Mouse (Mus musculus): ENCODE results near the gene Crtc1. TPM values are rescaled to one million over a fixed set of nuclear protein-coding genes. Genes with fewer than 3 reads are reported as not detected.

Crtc1 gene
- total and polyA plus RNA-seq, 3 experiments, result 3.3 to 18.0 TPM; not detected in 1

DNA sequence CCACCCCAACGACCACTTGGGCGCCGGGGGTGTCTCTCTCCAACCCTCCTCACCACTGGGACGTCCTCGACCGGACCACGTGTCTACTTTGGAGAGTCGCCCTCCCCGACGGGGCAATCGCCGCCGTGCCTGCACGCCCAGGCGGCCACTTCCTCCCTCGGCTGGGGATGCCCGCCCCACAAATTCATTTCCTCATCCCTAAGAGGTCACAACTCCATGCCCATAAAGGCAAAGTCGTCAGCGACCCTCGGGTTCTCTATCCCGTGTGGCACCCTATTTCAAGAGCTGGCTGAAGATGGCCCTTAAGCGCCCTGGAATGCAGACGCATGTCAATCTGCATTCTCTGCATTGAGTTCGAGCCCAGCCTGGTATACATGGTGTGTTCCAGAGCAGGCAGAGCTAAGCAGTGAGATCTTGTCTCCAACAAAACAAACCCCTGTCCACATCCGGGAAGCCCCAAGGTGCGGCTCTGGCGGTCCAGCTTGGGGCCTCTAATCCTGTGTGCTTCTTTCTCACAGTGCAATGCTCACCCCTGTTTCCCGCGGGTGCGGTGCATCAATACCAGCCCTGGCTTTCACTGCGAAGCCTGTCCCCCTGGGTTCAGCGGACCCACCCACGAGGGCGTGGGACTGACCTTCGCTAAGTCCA, 64.0 kb downstream of the Crtc1 start:
- H3K4me1 ChIP-seq (ENCODE audit: control insufficient read depth in 1 of 2, insufficient read depth in 2 of 2, low read length in 2 of 2), result peaks cover 0 to 8% of the 10 kb centered on the region in 2 experiments; a peak in 2 of 4 replicates
- no peaks in the 10 kb centered on the region for H3K79me2 ChIP-seq (ENCODE audit: control insufficient read depth, insufficient read depth, low read length, poor library complexity)
- TF ChIP-seq JUND (IDR thresholded peaks at IDR 0.05; ENCODE audit: low read depth, low read length) (no peak), POLR2AphosphoS2 (IDR thresholded peaks at IDR 0.05; ENCODE audit: low read length) (no peak)
- no peaks in the 10 kb centered on the region for H3K27me3 ChIP-seq (ENCODE audit: control insufficient read depth in 1 of 2, insufficient read depth in 2 of 2, low read length in 2 of 2)
- no peak for DNase-seq (ENCODE audit: low read depth, low spot score)
- H3K9ac ChIP-seq (ENCODE audit: control insufficient read depth, low read depth, low read length, poor library complexity, severe bottlenecking), result no peak overlapping the region
- H3K27ac ChIP-seq (ENCODE audit: control insufficient read depth, low read depth, low read length), result no peak overlapping the region
- no peaks in the 10 kb centered on the region for H3K9me3 ChIP-seq (replicated peaks; ENCODE audit: insufficient read depth, low read length)
- no peaks in the 10 kb centered on the region for H3K36me3 ChIP-seq (ENCODE audit: control insufficient read depth in 1 of 2, insufficient read depth in 2 of 2, low read length in 2 of 2)
- H3K4me3 ChIP-seq (ENCODE audit: control insufficient read depth in 1 of 2, insufficient read depth in 1 of 2, low read depth in 2 of 2, low read length in 2 of 2), result no peak overlapping the region

DNA sequence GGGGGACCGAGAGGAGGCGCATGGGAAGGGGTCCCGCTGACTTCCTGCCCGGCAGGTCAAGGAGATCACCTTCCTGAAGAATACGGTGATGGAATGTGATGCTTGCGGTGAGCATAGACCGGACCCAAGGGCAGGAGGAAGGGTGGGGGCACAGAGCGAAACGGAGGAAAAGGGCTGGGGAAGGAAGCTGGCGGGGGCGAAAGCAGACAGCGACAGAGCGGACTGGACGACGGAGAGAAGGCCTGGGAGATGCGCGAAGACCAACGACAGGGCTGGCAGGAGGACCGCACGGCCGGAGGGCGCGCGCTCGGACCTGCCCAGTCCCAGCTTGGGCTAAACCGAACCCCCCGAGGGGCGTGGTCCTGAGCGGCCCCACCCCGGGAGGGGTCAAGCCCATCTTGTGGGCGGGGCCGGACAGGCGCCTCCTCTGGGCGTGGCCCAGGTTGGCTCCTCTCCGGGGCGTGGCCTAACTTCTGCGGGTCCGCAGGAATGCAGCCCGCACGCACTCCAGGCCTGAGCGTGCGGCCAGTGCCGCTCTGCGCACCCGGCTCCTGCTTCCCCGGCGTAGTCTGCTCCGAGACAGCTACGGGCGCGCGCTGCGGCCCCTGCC, 65.0 kb downstream of the Crtc1 start:
- Histone ChIP-seq H3K9ac (ENCODE audit: control insufficient read depth, low read depth, low read length, poor library complexity, severe bottlenecking) (peak overlapping the region; percentile 56), H3K27ac (ENCODE audit: control insufficient read depth, low read depth, low read length) (no peak overlapping the region), H3K4me3 (ENCODE audit: control insufficient read depth in 1 of 2, insufficient read depth in 1 of 2, low read depth in 2 of 2, low read length in 2 of 2) (peak overlapping the region; percentile 73 to 83), H3K36me3 (ENCODE audit: control insufficient read depth in 1 of 2, insufficient read depth in 2 of 2, low read length in 2 of 2) (no peaks in the 10 kb centered on the region), H3K27me3 (ENCODE audit: control insufficient read depth in 1 of 2, insufficient read depth in 2 of 2, low read length in 2 of 2) (no peaks in the 10 kb centered on the region), H3K4me1 (ENCODE audit: control insufficient read depth in 1 of 2, insufficient read depth in 2 of 2, low read length in 2 of 2) (peaks cover 0 to 8% of the 10 kb centered on the region in 2 experiments; a peak in 2 of 4 replicates), H3K9me3 (replicated peaks; ENCODE audit: insufficient read depth, low read length) (no peaks in the 10 kb centered on the region), H3K79me2 (ENCODE audit: control insufficient read depth, insufficient read depth, low read length, poor library complexity) (no peaks in the 10 kb centered on the region)
- TF ChIP-seq MXI1 (IDR thresholded peaks at IDR 0.05; ENCODE audit: low read depth, low read length) (0 out of 2 replicates have a peak, but pooled peaks have one; percentile 19), POLR2A (IDR thresholded peaks at IDR 0.05; ENCODE audit: control insufficient read depth in 1 of 2, insufficient read depth in 1 of 2, low read depth in 1 of 2, low read length in 2 of 2, poor library complexity in 1 of 2) (peak in 1 of 2 experiments; percentile 33; a peak in 1 of 4 replicates), TCF12 (IDR thresholded peaks at IDR 0.05; ENCODE audit: low read depth, low read length) (no peak)
- DNase-seq (ENCODE audit: low read depth, low spot score), result peak; percentile 82

DNA sequence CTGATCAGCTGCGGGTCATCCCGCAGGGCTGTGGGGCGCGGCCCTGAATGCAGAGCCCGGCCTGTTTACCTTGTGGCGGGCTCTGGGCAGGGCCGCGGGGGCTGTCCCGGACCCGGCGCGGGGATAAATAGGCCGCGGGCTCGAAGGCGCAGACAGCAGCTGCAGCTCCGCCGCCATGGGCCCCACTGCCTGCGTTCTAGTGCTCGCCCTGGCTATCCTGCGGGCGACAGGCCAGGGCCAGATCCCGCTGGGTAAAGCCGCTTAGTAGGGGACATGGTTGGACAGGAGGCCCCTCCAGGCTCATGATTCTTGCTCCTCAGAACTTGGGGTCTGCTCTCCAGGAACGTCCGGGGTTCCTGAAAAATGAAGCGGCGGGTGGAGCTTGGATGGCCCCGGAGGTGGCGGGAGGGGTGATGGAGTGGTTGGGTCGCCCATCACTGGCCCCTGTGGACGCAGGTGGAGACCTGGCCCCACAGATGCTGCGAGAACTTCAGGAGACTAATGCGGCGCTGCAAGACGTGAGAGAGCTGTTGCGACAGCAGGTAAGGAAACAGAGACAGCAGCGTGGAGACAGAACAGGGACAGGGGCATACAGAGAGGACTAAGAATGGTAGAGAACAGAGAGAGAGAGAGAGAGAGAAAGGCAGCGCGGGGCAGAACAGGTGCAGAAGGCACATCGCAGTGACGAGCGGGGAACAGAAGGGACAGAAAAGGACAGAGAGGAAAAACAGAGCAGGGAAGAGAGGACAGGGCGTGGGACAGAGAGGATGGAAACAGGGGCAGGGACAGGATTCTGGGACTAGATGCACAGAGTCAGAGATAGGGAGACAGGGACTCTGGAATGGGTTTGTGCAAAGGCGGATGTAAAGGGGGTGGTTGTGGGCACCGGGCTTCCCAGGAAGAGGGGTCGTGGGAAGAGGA, 65.7 kb downstream of the Crtc1 start, which contains the start of gene Comp:
Comp (plus strand) TSS at position 162 of the 921 bp plus-strand sequence.
- Histone ChIP-seq H3K27me3 (ENCODE audit: control insufficient read depth in 1 of 2, insufficient read depth in 2 of 2, low read length in 2 of 2) (no peaks in the 10 kb centered on the region), H3K79me2 (ENCODE audit: control insufficient read depth, insufficient read depth, low read length, poor library complexity) (no peaks in the 10 kb centered on the region), H3K27ac (ENCODE audit: control insufficient read depth, low read depth, low read length) (no peak within 1 kb of the TSS), H3K4me1 (ENCODE audit: control insufficient read depth in 1 of 2, insufficient read depth in 2 of 2, low read length in 2 of 2) (peaks cover 0 to 8% of the 10 kb centered on the region in 2 experiments; a peak in 2 of 4 replicates), H3K4me3 (ENCODE audit: control insufficient read depth in 1 of 2, insufficient read depth in 1 of 2, low read depth in 2 of 2, low read length in 2 of 2) (peak within 1 kb of the TSS; percentile 73 to 83), H3K9me3 (replicated peaks; ENCODE audit: insufficient read depth, low read length) (no peaks in the 10 kb centered on the region), H3K36me3 (ENCODE audit: control insufficient read depth in 1 of 2, insufficient read depth in 2 of 2, low read length in 2 of 2) (no peaks in the 10 kb centered on the region), H3K9ac (ENCODE audit: control insufficient read depth, low read depth, low read length, poor library complexity, severe bottlenecking) (peak within 1 kb of the TSS; percentile 56)
- TF ChIP-seq ETS1 (IDR thresholded peaks at IDR 0.05; ENCODE audit: low read depth, low read length), result no peak
- no peak for DNase-seq (ENCODE audit: low read depth, low spot score)
